Mouse (Mus musculus) yolk sac, embryonic 10.5 days (tissue): ENCODE measurements around the gene Chst8.

ENCODE experiments used
- DNase-seq: peaks from one replicate; pipeline ENCODE4 v3.0.0-alpha.2; 2017; ENCODE audit warnings: low spot score

Chst8 gene

DNA sequence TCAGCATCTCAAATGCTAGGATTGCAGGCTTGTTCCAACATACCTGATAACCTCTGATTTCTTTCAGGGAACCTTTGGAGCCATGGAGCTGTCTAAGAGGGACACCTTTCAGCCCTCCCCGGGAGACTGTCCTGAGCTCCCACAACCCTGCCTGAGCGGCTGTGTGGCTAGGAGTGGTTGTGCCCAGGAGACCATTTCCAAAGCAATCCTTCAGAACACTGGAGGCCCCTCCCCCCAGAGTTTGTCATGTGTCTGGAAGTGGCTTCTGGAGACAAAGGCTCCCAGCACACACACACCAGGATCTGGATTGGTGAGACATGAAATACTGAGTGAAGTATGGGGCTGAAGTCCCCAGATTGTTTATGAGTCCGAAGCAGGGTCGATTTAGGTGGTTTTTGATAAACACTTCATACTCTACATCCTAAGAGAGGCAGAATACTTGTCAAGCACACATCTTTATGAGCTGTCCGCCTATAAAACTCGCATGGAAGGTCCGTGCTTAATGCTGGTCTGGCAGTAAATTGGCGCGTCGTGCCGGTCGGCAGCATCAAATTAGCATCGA, 12.5 kb downstream of the Chst8 start:
- no peak for DNase-seq

DNA sequence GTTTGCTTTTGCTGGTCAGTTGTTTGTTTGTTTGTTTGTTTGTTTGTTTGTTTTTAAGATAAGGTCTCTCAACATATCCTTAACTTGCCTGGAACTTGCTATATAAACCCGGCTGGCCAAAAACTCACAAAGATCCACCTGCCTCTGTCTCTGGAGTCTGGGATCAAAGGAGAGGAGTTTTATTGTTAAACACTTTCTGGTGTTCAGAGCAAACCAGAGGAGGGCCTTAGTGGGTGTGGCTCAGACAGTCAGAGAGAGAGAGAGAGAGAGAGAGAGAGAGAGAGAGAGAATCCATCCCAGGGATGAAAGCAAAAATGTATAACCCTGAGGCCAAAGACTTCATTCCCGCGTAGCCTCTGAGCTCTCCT, 13.1 kb downstream of the Chst8 start:
- no peak for DNase-seq

DNA sequence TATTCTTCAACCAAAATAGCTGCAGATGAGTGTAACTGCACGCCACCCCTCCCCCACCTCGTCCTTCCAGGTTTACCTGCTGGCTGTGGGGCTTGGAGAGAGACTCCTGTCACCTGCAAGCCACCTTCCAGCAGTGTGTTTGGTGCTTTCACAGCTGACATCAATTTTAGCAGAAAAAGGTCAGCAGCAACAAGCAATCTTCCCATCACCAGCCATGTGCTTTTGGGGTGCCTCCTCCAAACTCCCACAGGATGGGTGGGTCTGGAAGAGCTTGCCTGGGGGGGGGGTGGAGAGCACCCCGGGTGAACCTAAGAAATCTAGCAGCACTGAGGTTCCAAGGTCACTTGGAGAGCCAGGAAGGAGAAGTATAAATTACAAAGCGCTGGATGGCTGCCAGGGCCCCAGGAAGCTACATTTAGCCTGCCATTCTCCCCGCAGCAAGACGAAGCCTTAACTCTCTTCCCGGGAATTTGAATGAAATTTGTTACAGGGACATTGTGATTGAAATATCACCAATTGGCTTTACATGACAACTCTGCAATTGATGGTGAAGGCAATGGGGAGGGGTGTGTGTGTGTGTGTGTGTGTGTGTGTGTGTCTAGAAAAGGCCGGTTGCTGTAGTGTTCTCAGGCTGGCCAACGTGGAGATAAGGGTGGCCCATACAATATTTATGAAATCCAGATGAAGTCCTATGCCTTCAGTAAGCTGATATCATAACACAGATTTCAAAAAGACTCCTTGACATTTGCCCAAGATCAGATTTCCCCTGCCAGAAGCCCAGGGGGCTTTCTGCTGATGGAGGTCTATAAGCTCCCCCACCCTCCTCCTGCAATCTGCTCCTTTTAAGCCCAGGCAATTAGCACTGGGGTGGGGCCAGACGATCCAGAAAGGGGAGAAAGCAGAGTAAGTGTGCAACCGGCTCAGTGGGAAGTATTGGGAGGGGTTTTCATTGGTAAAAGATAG, 13.8 kb downstream of the Chst8 start:
- DNase-seq: no peak

DNA sequence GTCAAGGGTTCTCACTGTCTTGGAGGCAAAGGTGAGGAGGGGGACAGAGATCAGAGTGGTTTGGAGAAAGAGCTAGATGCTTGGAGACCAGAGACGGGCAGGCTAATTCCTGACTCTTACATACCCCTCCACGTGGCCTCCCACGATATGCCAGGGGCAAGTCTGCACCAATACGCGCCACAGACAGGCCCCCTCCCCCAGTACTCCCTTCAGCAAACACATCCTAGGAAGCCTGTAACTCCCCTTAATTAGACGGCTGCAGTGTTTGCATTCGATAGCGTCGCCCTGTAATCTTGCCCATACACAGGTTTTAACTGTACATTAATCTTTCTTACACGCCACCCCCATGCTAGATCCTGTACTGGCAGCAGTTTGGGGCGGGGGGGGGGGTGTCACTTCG, 14.5 kb downstream of the Chst8 start:
- no peak for DNase-seq

DNA sequence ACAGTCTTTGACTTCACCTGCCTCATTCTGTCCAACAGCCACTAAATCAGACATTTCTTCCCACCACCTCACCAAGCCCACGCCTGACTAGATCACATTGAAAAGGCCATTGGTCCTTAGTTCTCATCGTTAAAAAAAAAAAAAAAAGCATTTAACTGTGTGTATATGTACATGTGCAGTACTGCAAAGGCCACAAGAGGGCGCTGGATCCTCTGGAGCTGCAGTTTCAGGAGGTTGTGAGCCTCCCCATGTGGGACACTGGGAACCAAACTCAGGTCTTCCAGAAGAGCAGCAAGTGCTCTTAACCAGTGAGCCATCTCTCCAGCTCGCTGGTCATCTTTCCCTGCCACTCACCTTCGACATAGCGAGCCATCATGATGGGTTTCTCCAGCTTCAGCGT, 22.1 kb downstream of the Chst8 start:
- no peak for DNase-seq

DNA sequence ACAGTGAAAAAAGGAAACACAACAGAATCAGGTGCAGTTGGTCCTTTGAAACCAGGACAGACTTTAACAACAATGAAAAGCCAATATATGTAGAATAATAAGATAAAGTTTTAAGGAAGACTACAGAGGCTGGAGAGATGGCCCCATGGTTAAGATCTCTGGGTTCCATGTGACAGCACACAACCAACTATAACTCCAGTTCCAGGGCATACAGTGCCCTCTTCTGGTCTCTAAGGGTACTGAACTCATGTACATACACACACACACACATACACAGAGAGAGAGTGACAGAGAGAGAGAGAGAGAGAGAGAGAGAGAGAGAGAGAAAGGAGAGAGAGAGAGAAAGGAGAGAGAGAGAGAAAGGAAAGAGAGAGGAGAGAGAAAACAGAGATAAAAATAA, 25.3 kb downstream of the Chst8 start:
- no peak for DNase-seq

DNA sequence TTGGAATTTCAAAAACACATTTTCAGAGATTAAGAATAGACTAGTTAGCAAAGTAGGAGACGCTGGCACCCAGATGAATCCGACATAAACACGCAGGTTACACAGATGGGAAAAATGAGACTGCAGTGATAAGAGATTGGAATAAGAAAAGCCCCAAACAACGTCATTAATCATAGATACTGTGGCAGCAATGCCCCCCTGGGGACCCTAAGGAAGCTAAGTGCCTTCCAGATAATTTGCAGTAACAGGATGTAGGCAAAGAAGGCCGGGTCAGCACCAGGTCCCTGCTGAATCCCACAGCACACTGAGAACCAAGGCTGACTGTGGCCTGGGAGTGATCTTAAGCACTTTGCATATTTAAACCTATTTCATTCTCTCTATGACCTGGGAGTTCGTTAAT, 27.5 kb downstream of the Chst8 start:
- no peak for DNase-seq

DNA sequence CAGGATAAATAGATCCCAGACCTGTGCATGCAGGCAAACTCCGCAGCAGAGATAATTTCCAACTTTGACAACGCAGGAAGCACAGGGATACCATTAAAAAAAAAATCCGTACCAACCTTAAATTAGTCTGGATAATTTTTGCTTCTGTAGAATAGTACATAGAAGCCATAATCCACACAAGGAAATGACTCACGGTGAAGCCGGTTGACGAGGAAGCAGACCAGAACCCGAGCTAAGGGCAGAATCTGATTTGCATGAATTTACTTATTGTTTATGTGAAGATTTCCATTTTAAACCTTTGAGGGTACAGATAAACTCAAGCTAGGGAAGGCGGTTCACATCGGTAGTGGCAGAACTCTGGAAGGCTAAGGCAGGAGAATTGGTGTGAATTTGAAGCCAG, 28.0 kb downstream of the Chst8 start:
- no peak for DNase-seq

DNA sequence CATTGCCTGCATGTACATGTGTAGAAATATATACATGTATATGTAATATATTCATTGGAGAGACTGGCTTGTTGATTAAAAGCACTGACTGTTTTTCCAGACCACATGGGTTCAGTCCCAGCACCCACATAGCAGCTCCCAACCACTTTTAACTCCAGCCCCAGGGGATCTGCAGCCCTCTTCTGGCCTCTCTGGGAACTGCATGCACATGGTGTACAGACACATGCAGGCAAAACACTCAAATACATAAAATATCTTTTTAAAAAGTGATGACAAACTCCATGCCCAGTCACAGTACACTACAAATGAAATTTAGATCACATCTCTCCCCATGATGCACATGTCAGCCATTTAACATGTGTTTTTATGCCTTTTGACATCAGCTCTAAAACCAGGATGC, 30.5 kb downstream of the Chst8 start:
- DNase-seq: no peak

DNA sequence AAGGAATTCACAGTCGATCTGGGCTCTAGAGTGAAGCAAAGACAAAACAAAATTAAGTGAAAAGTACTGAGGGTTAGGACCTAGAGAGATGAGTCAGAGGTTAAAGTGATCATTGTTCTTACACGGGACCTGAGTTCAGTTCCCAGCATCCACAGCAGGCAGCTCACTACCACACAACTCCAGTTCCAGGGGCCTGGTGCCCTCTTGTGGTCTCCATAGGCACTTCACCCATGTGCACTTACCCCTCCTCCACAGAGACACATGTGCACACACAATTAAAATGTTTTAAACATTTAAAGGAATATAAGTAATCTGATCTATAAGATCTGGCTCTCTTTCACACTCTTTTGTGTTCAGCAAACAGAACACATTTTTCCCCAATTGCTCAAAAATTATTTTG, 31.3 kb downstream of the Chst8 start:
- no peak for DNase-seq

DNA sequence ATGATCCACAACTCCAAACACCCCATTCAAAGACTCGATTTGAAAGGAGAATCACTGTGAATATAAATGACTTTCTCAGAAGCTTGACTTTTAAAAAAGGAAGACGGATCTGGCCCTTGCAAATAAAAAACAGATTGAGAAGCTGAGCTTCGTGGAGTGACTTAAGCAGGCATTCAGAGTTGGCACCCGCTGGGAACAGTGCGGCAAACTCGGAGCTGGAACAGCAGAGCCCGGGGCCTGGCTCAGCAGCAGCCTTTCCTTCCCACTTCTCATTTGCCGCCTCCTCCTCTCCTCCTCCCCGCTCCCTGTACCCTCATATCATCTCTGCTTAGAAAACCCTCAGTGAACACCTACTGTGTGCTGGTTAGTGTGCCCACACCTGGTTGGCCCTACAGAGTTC, 34.1 kb downstream of the Chst8 start:
- no peak for DNase-seq

DNA sequence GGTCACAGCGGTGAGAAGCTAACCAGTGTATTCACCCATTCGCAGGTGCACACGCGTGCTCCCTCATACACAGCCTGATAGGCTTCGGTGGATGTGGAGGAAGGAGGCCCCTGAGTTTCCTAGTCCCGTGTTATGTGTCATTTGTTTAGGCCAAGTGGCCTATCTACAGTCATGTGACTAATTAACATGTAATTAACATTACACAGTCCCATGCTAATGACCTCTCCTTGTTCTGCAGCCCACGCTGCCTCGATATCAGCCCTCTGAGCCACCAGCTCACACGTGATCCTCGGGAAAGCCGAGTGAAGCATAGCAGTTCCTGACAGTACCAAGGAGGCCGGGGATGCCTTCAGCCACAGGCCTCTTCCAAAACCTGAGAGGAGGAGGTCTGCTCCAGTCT, 36.9 kb downstream of the Chst8 start:
- no peak for DNase-seq

DNA sequence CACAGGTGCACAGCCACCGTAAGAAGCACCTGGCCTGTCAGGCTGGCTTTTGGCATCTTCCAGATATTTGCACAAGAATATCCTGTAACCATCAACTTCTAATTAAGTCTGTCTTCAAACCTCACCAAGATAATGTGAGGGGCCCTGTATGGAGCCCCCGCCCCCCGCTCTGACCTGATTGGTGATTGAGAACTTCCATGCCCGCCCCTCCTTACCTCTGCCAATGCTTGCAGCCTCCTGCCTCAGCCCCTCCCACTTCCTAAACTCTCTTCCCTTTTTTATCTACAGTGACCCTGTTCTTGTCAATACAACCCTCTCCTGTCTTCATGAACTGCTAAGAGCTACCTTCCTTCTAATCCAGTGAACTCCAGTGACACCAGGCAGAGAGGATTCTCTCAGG, 37.6 kb downstream of the Chst8 start:
- no peak for DNase-seq

DNA sequence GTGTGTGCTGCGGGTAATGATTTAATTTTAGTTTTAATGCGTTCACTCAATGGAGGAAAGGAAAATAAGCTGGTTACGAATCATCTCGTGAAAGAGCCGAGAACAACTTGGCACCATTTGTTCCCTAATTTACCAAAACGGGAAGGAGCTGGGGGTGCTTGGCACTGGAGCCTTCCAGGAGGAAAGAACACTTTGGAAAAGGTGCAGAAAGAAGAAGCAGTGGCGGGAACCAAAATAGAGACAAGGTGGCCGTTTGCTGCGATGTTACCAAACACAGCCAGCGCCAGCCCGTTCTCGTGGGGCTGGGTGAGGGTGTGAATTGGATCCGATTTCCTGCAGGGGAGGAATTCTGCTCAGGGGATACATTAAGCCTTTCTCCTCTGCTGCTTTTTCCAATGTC, 38.5 kb downstream of the Chst8 start:
- no peak for DNase-seq

DNA sequence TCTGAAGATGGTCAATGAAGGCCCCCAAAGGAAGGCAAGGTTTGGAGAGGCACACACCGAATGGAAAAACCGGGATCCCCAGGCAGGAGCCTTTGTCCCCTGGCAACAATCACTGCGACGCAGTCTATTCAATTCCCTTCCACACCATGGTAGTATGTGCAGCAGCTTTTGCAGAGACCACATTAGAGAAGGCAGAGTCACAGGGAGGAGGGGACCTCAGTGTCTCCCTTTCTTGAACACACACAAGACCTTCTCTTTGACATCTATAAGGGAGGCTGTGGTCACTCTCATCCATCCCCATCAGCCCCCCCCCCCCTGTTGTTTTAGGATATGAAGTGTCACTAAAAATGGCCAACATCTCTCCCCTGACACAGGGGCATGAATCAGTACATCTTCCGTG, 39.2 kb downstream of the Chst8 start:
- no peak for DNase-seq

DNA sequence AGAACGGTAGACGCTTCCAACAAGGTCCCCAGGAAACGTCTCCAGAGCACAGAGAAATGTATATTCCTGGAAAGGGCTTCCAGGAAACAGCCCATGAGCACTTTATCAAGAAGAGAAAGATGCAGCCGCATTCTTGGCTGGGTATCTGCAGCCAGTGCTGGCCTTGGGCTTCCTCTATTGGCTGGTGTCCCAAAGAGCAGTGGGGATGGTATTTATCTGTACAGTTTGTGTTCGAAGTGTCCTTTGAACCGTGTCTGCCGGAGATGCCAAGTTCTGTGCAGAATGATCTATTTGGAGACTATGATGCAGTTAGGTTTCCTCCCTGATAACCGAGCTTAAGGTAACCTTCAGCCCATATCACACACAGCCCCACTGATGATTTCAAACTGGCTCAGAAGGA, 43.0 kb downstream of the Chst8 start:
- no peak for DNase-seq

DNA sequence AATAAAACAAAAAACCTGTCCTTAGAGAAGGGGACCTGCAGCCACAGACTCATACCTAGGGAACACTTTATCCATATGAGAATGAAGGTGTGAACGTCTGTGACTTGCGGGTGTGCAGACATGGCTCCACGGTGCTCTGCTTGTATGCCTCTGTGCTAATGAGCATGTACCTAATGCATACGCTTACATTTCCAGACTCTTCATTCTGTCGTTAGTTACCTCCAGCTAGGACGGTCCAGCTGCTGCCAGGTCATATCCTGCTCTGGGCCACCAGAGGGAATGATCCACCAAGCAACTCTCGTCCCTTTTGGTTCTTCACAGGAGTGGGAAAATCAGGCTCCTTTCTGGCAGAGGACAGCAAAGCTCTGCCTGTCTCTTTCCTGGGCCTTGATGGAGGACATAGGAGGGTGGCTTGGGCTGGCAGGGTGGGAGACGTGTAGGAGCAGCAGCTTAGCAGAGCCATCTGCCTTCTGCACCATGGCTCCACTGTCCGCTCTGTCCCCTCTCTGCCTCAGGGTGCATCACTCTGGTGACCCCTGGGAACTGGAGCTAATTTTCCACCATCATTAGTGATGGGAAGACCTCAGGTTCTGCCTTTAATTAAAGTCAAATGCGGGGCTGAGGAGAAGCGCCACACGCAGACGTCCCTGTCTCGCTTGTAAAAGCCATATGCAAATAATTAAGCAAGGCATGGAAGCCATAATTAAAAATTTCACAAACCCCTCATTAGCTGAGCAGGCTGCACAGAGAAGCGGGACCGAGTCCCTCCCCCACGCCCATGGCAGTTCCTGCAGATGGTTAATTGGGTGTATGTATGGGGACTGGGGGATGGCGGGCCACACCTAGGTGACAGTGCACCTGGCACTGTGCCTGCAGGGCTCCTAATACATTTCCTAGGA, 48.0 kb downstream of the Chst8 start:
- no peak for DNase-seq

DNA sequence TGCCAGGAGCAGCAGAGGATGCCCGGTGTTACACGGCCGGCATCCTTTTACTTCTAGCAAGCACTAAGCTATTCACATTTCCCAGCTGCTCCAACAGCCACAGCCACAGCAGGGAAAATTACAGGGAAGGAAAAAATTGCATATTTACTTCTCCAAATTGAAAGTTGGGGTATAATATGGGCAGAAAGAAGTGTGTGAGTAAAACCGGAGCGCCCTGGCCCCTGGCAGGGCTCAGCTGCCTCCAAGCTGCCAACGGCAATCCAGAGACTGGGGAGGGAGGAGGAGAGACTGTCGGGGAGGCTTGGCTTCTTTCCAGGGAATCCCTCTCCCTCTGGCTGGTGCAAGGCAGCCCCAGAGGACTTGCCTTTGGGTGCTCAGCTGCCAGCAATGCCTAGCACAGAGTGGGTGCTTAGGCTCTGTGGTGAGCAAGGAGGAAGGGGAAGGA, 53.1 kb downstream of the Chst8 start:
- DNase-seq: no peak

DNA sequence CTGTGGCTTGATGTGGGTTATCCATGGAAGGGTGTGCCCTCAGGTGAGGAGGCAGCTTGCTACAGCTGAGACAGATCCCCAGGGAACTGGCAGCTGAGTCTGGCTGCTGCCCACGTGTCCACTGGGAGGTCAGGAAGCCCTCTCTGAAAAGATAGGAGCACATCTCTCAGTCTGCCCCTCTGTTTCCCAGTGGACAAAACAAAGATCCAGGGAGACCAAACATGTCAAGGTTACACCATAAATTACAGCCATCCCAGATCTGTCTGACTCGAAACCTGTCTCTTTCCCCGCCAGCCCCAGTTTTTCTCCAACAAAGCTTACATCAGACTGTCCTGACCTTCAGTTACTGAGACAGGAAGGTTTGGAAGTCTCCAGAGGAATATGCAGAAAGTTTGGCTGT, 53.8 kb downstream of the Chst8 start:
- DNase-seq: no peak

DNA sequence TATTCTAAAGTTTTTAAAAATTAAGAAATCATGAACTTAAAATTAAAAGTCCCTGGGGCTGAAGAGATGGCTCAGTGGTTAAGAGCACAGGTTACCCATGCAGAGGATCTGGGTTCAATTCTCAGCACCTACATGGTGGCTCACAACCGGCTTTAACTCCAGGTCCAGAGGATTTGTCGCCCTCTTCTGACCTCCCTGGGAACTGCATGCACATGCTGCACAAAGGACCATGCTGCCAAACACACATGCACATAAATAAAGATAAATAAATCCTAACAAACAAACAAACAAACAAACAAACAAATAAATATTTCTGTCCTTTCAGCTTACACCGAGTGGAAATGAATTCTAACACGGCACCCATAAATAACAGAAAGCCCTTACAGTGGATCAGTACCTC, 55.0 kb downstream of the Chst8 start:
- DNase-seq: no peak

DNA sequence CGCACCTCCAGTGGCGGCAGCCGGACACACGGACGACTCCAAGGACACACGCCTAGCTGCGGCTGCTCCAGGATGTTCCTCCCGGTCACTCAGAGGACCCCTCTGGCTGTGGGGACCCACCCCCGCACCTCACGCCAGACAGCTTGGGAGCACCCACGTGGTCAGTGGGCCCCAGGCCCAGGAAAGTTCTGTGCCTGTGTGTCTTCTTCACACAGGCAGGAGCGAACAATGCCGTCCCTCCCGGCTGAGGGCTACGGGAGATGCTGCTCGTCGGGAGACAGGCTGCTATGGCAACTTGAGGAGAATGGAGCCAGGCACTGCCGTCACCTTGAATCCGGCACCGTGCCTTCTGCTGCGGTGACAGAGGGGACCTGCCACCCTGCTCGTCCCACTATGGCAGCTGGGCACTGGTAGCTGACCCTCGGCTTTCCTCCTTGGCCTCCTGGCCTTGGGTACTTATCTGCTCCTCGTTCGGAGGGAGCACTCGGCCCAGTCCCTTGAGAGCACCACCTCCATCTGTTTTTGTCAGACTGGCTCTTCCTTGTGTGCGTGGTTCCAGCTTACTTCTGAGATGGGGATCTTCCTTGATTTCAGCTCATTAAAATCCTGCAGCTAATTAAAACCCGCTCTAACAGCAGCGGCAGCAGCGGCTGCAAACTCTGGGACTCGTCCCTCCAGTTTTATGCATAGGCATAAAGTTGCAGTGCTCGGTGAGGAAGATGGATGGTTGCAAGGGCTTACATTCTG, 59.2 kb downstream of the Chst8 start:
- DNase-seq: no peak

DNA sequence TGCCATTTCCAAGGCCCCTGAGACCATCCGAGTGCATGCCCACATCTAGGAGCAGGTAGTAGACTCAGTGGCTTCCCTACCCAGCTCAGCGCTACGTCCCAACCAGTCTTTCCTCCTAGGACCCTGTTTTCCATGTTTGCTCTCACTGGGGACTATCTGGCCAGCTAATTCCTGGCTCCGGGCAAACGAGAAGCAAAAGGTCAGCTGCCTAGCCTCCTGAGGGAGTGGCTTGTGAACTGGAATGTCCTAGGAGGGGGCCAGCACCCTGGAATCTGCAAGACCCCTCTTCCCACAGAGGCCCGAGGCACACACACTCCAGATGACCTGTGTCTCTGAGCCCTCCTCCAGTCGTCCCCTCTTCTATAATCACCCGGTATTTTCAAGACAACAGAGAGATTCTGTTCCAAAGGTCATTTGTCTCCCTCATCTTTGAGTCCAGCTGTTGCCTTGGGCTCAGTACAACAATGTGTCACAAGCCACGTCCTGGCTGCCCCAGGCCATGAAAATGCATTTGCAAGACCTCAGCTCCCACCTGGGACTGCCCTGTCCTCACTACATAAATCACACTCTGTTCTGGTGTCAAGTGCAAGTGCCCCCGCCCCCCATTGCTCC, 60.3 kb downstream of the Chst8 start:
- DNase-seq: peak; percentile 22
